Comparison of ENCODE assay signal across 7 mouse cellular contexts in genomic region chr6:87730591-87731462, GRCm38 (mm10). TPM values are rescaled to one million over a fixed set of nuclear protein-coding genes. Genes with fewer than 3 reads are reported as not detected.
DNase-seq lines count a peak whose midpoint lies in the region; ATAC-seq lines count a peak whose summit lies in the region.

TSS of gene Efcc1 (plus strand) at chr6:87730869.

- peaks cover 17% of the 10 kb centered on the region; the same call in 1 of the 2 replicates for H3K27me3 ChIP-seq in hindbrain, embryonic 15.5 days

- DNase-seq in WW6 (ENCODE audit: low read depth, low spot score): peak; percentile 50
- peak; percentile 7 to 8 for DNase-seq in cerebellum, postnatal 36 days
- peak; percentile 62 for DNase-seq in gastrocnemius, postnatal 10 days
- DNase-seq in left cerebral cortex, adult 11 months (ENCODE audit: low spot score): peak; percentile 30
- peak; percentile 59 for DNase-seq in lung, postnatal 14 days
- peak; percentile 74 for DNase-seq in right cerebral cortex, postnatal 25 days

- H3K36me3 ChIP-seq in hindbrain, embryonic 15.5 days: no peaks in the 10 kb centered on the region

- H3K27ac ChIP-seq in hindbrain, embryonic 15.5 days (replicated peaks): peak within 1 kb of the TSS; percentile 79

- peak; percentile 87 for ATAC-seq in hindbrain, embryonic 15.5 days (ENCODE audit: low FRiP score, low read depth)

- under 1% methylated on average over 84 of the region's 90 CpGs for WGBS in hindbrain, embryonic 15.5 days

- H3K9me3 ChIP-seq in hindbrain, embryonic 15.5 days: no peaks in the 10 kb centered on the region

- H3K4me2 ChIP-seq in hindbrain, embryonic 15.5 days: peak within 1 kb of the TSS; percentile 96

- peak within 1 kb of the TSS; percentile 60 for H3K4me3 ChIP-seq in hindbrain, embryonic 15.5 days

- H3K9ac ChIP-seq in hindbrain, embryonic 15.5 days: peak within 1 kb of the TSS; percentile 64

- H3K4me1 ChIP-seq in hindbrain, embryonic 15.5 days (replicated peaks): peaks cover 34% of the 10 kb centered on the region

RNA-seq across cellular contexts. Expression of gene Efcc1, which starts in this region (rescaled TPM):
- 1 to 10 TPM; 1.9 to 2.7 TPM for total RNA-seq in gastrocnemius, postnatal 10 days (2021)
- 6.7 and 7.0 TPM in 2 replicates for polyA plus RNA-seq in hindbrain, embryonic 15.5 days (2015; fragmentation: Nextera tagmentation; extraction: Ambion mirVana)

Comparison
In these comparisons a context has a peak if more than half of its experiments do, and no peak if none do; other contexts are left out.
1. Peak in every context shown above with its lines: DNase-seq, ATAC-seq, H3K4me3 ChIP-seq and H3K27ac ChIP-seq.
2. DNase-seq: peak in every context shown above with its lines; median percentile 74 in right cerebral cortex, postnatal 25 days; 62 in gastrocnemius, postnatal 10 days; 59 in lung, postnatal 14 days; 50 in WW6; 30 in left cerebral cortex, adult 11 months; 8 in cerebellum, postnatal 36 days.